Mouse (Mus musculus) urinary bladder, adult 2 months (tissue): Measurements from ENCODE around the gene Fam214a. TPM values are rescaled to one million over a fixed set of nuclear protein-coding genes. Genes with fewer than 3 reads are reported as not detected.

Source experiments
- polyA plus RNA-seq: library from polyadenylated mRNA; depleted of rRNA; stranded (reverse); fragments of >200 nt; gene quantifications from 2 replicates; pipeline ENCODE4 v1.2.3, GENCODE M21; 2012; rRNA removed

Gene Fam214a
- polyA plus RNA-seq, 1 experiment: 19.4 TPM

Other genes starting within 250 kb of the Fam214a start
- gene Onecut1, start 91.0 kb upstream of the Fam214a start, polyA plus RNA-seq: not detected in 2 replicates
- gene Arpp19, start 84.7 kb downstream of the Fam214a start, polyA plus RNA-seq: 69.9 and 83.8 TPM in 2 replicates
- gene Myo5a, start 118.1 kb downstream of the Fam214a start, polyA plus RNA-seq: 23.9 and 28.7 TPM in 2 replicates